Mouse (Mus musculus) left cerebral cortex, adult 2 months (tissue): ENCODE data around the gene Lpin2. TPM values are rescaled to one million over a fixed set of nuclear protein-coding genes. Genes with fewer than 3 reads are reported as not detected.

Experiments used
- DNase-seq, 2 experiments: peaks; one replicate each; pipeline ENCODE4 v3.0.0; 2021 to 2022; ENCODE audit warnings: low spot score in 2 of 2, mixed read lengths in 1 of 2; ENCODE audit errors: extremely low spot score in 1 of 2
- H3K27ac ChIP-seq: fragments of 200-600 bp; 2 replicates; pipeline ENCODE4 v1.8.1; 2022
- H3K4me3 ChIP-seq: fragments of 200-600 bp; 2 replicates; pipeline ENCODE4 v1.8.1; 2022
- CTCF ChIP-seq: fragments of 200-600 bp; IDR thresholded peaks from 2 replicates; pipeline ENCODE4 v1.8.1; 2022; ENCODE audit warnings: antibody characterized with exemption, mild to moderate bottlenecking, moderate library complexity
- intact Hi-C: fragments of 180-260 bp; cut with DNase I; formaldehyde crosslinking; loops from one replicate; pipeline ENCODE4 v1.15.1; 2025
- total RNA-seq, 2 experiments: library from RNA; stranded (reverse); gene quantifications; 2 replicates each; pipeline ENCODE4 v1.2.3; 2021

Gene Lpin2
- total RNA-seq, 2 experiments from 2014 or later, result 85.2 to 86.5 TPM

DNA sequence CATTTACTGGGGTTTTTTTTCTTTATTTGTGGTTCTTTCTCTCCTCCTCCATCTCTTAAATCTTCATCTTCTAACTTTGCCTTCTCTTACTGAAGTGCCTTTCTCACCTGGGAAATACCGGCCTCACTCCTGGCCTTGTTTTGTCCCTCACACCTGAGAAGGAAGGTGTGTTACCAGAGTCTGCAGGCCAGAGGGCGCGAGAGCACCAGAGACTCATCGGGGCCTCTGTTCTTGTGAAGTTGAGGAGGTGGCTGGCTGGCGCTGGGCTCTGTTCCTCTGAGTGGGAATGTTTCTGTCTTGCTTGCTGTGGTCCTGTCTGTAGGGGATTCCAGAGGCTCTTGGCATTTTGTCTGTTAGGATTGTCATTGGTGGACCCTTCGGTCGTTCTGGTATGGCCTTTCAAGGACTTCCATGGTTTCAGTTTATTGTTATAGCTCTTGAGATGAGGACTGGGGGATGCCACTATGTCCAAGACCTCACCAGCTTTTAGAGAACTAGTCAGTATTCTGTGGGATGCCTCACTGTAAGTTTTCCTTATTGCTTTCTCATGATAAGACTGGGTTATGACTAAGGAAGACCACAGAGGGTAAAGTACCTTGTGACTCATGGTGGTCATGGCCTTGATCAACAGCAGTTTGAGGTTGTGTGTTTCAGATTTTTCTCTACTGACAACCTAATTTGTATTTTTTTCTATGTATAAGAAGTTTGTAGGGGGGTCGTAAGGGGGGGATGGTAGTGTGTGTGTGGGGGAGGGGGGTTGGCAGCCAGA is 9.5 kb downstream of the Lpin2 start:
- Histone ChIP-seq H3K27ac (no peak overlapping the region), H3K4me3 (no peak overlapping the region)
- DNase-seq, result no peak
- no peak for TF ChIP-seq CTCF
- intact Hi-C loops, result no loop called here

DNA sequence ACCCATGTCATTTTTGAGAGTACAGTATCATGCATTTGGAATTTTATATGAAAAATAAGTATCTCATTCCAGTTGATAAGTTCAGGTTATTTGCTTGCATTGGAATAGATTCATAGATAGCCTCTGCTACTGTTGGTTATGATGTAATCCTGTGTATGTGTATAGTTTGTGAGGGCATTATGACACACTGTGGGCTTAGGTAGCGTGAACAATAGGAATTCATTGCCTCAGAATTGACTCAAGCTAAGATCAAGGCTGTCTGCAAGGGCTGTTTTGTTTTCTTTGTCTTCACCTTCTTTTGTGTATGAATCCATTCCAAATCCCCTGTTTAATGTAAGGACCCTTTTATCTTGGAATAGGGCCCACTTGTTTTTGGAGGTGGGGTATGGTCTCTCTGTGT is 10.7 kb downstream of the Lpin2 start:
- DNase-seq, result no peak
- Histone ChIP-seq H3K27ac (no peak overlapping the region), H3K4me3 (no peak overlapping the region)
- TF ChIP-seq CTCF, result no peak
- intact Hi-C loops, result no loop called here

DNA sequence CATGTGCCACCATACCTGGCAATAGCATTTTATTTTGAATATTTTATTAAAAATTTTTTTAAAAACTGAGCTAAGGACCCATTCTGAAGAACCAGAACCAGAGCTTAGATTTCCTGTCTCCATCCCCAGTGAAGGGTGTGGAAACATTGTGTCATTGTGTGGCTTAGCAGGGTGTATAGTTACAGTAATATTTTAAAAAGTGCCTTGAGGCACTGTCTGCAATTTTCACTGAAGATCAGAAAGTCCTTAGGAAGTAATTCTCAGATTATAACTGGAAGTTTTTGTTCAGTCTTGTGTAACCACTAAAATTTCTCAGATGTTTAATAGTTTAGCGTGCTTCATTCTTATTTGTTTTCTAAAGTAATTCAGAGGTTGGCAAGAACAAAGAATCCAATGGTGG is 11.1 kb downstream of the Lpin2 start:
- Histone ChIP-seq H3K4me3 (no peak overlapping the region), H3K27ac (no peak overlapping the region)
- no peak for DNase-seq
- no peak for TF ChIP-seq CTCF
- intact Hi-C loops, result no loop called here

DNA sequence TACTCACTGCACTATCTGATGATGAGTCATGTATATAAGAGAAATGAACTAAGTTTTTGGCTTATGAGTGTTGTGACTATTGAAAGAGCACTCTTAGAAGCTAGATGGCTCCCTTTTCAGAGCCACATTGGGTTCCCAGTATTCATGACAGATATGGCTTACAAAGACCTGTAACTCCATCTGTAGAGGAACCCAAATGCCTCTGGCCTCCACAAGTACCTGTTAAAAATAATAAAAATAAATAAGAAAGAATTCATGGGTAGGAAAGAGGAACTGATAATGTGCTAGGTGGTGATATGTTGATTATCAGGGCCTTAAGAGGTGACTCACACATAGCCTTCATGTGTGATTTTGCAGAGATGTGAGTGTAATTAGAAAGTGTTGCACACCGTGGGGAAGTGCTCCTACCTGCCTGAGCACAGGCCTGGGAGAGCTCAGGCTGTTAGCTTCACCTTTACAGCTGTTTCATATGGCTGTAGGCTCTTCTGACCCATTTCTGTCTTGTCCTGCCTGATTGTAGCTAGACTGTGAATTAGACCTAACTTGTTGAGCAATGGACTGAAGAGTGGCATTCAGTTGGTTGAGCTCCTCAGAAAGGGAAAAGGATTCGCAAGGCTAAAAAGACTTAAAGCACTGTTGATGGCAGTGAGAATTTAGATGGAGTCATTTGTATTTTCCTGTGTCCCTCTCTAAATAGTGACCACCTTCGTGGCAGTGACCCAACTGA is 12.7 kb downstream of the Lpin2 start:
- DNase-seq, result no peak
- TF ChIP-seq CTCF, result no peak
- intact Hi-C loops, result loop anchor here (2.0 kb wide), 1 partner anchor 130 kb away; no protein-coding TSS in a partner anchor
- H3K27ac ChIP-seq, result no peak overlapping the region
- no peak overlapping the region for H3K4me3 ChIP-seq

DNA sequence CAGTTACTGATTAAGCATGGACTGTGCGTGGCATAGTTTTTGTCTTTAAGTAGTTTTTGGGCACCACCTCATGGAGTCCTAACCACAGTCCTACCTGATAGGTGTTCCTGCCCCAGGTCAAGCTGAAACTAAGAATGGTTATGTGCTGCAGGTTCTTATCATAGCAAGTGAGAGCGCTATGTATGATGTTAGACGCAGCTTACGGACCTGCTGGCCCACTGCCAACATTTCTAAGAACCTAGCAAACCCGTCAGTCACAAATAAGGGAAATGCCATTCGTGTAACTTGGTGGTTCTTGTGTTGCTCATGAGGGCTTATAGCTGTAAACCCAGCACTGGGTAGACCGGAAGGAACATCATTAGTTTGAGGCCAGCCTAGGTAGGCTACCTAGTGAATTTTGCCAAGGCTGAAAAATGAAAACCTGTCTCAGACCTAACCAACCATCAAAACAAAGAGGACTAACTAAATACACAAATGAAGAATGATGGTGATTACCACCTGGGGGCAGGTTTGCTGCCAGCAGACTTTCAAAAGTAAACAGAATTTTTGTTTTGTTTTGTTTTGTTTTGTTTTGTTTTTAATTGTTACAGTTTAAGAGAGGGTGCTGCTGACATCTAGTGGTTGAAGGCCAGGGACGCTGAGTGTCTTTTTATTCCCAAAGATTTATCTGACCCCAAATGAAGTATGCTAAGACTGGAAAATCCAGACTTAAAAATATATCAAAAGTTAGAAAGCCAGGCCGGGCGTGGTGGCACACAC is 13.5 kb downstream of the Lpin2 start:
- DNase-seq, result no peak
- peak; percentile 69 for TF ChIP-seq CTCF
- no peak overlapping the region for H3K27ac ChIP-seq
- peak overlapping the region; percentile 23; the same call in 1 of the 2 replicates for H3K4me3 ChIP-seq
- intact Hi-C loops, result loop anchor here (2.0 kb wide), 1 partner anchor 131 kb away; no protein-coding TSS in a partner anchor

DNA sequence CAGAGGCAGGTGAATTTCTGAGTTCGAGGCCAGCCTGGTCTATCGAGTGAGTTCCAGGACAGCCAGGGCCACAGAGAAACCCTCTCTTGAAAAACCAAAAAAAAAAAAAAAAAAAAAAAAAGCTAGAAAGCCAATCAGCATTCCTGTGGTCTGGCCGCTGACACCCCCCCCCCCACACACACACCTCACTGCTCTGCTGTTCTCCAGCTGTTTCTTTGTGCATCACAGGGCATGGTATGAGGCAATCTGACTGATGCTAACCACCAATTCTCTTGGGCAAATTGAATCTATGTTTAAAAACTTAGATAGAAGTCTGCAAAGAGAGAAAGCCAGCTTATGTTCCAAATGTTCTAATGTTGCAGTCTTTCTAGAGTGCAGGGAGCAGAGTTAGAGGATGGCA is 14.1 kb downstream of the Lpin2 start:
- DNase-seq, result no peak
- no peak for TF ChIP-seq CTCF
- Histone ChIP-seq H3K4me3 (no peak overlapping the region), H3K27ac (no peak overlapping the region)
- intact Hi-C loops, result no loop called here

DNA sequence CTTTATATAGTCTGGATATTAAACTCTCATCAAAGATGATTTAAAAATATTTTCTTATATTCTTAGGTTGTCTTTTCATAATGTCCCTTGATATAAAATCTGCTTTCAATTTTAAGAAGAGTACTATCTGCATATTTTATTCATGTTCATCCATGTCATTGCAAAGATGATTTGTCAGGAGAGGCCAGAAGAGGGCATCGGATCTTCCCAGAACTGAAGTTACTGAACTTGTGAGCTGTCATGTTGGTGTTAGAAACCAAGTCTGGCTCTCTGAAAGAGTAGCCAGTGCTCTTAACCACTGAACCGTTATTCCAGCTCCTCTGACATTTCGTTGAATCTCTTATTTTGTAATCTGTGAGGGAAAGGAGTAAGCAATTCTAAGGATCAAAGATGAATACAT is 17.0 kb downstream of the Lpin2 start:
- peak; percentile 9 for TF ChIP-seq CTCF
- no peak overlapping the region for H3K4me3 ChIP-seq
- DNase-seq, result no peak
- H3K27ac ChIP-seq, result no peak overlapping the region
- intact Hi-C loops, result no loop called here

DNA sequence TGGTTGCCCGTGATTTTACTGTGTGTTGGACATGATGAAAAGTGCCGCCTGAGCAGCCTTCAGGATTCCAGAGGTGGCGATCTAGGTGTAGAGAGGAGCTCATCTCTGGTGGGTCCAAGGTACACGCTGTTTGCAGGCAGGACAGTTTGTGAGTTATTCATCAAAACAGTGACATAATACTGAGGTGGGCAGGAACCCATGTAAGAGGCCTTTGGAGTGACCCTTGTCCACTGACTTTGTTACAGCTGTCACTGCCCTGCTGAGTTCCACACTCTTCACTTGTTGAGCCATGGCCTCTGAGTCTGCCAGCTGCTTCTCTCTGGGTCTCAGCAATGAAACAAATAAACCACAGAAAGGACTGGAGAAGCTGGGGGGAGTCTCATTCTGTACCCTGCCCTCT is 19.8 kb downstream of the Lpin2 start:
- Histone ChIP-seq H3K27ac (no peak overlapping the region), H3K4me3 (no peak overlapping the region)
- DNase-seq, result no peak
- intact Hi-C loops, result no loop called here
- no peak for TF ChIP-seq CTCF

DNA sequence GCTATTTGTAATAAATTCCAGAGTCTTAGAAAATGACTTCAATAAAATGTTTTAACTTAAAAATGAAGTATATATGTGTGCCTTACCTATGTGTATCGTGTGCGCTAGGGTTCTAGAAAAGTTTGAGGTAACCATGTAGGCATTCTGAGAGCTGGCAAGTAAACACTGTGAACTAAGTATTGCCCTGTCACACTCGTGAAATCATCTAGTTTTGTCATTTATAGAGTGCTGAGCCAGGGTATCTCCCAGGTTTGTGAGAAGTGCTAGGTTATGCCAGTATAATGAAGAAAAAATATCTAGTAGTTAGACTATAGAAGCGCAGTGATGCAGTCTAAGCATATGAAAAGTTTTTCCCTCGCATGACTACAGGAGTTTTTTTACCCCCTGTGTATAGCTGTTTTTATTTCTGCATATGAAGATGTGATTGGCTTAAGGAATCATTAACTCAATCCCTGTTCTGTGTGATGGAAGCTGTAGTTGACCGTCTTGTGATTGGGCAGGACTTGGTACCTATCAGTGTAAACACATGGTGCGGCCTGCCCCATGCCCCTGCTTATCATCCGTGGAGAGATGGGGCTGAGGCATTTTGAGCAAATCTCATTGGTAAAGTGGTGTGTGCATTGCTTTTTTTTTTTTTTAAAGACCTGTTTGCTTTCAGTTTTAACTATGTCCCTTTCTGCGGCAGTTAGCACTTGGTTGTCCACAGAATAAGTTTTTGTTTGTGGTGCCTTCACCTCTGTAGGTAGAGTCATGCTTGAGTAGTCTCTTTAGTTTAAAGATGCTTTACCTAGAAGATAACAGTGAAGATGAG is 21.8 kb downstream of the Lpin2 start:
- H3K27ac ChIP-seq, result no peak overlapping the region
- no peak for DNase-seq
- intact Hi-C loops, result no loop called here
- H3K4me3 ChIP-seq, result no peak overlapping the region
- TF ChIP-seq CTCF, result no peak

DNA sequence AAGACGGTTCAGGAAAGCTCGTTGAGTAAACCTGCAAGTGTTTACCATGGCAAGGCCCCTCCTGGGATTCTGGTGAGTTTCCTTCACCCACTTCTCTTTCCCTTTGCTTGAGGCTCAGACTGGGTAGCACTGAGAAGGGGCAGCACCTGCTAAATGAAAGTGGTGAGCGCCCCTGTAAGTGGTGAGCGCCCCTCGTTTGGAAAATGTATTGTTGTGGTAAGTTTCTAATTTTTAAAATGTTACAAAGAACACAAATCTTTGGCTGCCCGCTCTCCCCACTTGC is 22.4 kb downstream of the Lpin2 start:
- no peak for TF ChIP-seq CTCF
- Histone ChIP-seq H3K27ac (no peak overlapping the region), H3K4me3 (no peak overlapping the region)
- no peak for DNase-seq
- intact Hi-C loops, result no loop called here

DNA sequence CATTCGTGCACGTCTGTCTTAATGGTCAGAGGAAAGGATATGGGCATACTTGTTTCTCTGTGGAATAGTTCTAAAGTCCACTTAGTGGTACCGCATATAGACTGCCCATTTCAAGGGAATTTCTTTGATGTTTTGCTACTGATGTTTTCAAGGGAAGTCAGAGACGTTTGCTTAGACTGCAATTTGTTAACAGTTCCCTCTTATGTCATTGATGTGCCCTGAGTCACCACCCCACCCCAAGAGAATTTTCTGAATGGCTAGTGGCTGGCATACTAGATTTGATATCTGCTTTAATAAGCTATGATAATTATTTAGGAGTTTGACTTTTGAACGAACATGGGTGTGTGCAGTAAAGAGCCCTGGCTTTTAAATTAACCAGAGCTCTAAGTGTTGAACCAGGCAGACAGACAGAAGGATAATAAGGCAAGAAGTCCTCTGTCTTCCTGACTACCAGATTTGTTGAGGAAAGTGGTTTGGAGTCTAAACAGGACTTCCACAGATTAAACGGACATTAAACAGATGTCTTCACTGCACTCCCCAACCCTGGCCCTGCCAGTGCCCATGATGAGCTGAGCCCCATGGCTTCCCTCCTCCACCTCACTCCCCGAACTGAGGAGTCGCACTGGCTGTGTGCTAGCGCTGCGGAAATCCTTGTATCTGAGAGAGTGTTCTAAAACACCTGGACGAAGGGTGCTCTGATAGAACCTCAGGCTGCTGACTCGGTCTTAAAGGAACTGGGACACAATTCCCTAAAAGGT is 24.0 kb downstream of the Lpin2 start:
- no peak overlapping the region for H3K27ac ChIP-seq
- no peak overlapping the region for H3K4me3 ChIP-seq
- no peak for DNase-seq
- TF ChIP-seq CTCF, result no peak
- intact Hi-C loops, result no loop called here
